Mouse (Mus musculus) stomach, embryonic 15.5 days (tissue): ENCODE results near the gene Zfp668. TPM values are rescaled to one million over a fixed set of nuclear protein-coding genes. Genes with fewer than 3 reads are reported as not detected.
"Not testable (repeated sequence)": the region's sequence is repeated elsewhere in the genome, so short reads cannot be mapped to it uniquely, and the experiment has no call there.

Experiments used
- ATAC-seq: fragments of 200-750 bp; cut with Nextera tagmentation; 2 replicates; pipeline ENCODE4 v1.8.0; 2017; ENCODE audit warnings: low read depth, moderate number of reproducible peaks, moderate TSS enrichment; ENCODE audit not compliant: insufficient read depth, low FRiP score
- H3K27ac ChIP-seq: fragments of 300-500 bp; sonication (generic); 2 replicates; pipeline ENCODE4 v1.5.1; 2015; ENCODE audit warnings: mild to moderate bottlenecking, inconsistent platforms
- H3K27me3 ChIP-seq: fragments of 300-500 bp; sonication (generic); replicated peaks from 2 replicates; pipeline ENCODE4 v1.6.1; 2015; ENCODE audit warnings: inconsistent platforms
- H3K36me3 ChIP-seq: fragments of 300-500 bp; sonication (generic); 2 replicates; pipeline ENCODE4 v1.6.1; 2015; ENCODE audit warnings: inconsistent platforms
- H3K4me1 ChIP-seq: fragments of 300-500 bp; sonication (generic); 2 replicates; pipeline ENCODE4 v1.6.1; 2015; ENCODE audit warnings: inconsistent platforms
- H3K4me2 ChIP-seq: fragments of 300-500 bp; sonication (generic); 2 replicates; pipeline ENCODE4 v1.6.1; 2015; ENCODE audit warnings: mild to moderate bottlenecking, inconsistent platforms
- H3K4me3 ChIP-seq: fragments of 300-500 bp; sonication (generic); replicated peaks from 2 replicates; pipeline ENCODE4 v1.5.1; 2015; ENCODE audit warnings: inconsistent platforms
- H3K9ac ChIP-seq: fragments of 300-500 bp; sonication (generic); 2 replicates; pipeline ENCODE4 v1.6.1; 2015; ENCODE audit warnings: inconsistent platforms
- H3K9me3 ChIP-seq: fragments of 300-500 bp; sonication (generic); 2 replicates; pipeline ENCODE4 v1.6.1; 2016; ENCODE audit warnings: inconsistent platforms
- WGBS: fragments of 180-500 bp; shearing (Covaris S2); methylation state at CpG from one replicate; pipeline ENCODE4 v1.1.7; 2015; 5-methylcytosine and 5-hydroxymethylcytosine counted together
- polyA plus RNA-seq: library from polyadenylated mRNA; unstranded; fragments of >200 nt; fragmentation: Nextera tagmentation; extraction: Ambion mirVana; gene quantifications from 2 replicates; pipeline ENCODE4 v1.2.1, GENCODE M21; 2015

Gene Zfp668
- polyA plus RNA-seq, 1 experiment from 2014 or later, result 16.7 TPM

GRCm38 (mm10) chr7:127908656-127909055 lies 32.0 kb upstream of the Zfp668 start:
- H3K36me3 ChIP-seq, result peaks cover 48% of the 10 kb centered on the region
- WGBS, result 83% methylated on average over 4 of the region's 4 CpGs

GRCm38 (mm10) chr7:127907939-127908338 lies 31.3 kb upstream of the Zfp668 start:
- Histone ChIP-seq H3K27ac (no peak overlapping the region), H3K9ac (no peak overlapping the region), H3K9me3 (no peaks in the 10 kb centered on the region), H3K4me3 (no peak overlapping the region), H3K4me2 (no peak overlapping the region), H3K4me1 (peaks cover 11% of the 10 kb centered on the region; the same call in 1 of the 2 replicates), H3K36me3 (peaks cover 48% of the 10 kb centered on the region), H3K27me3 (no peaks in the 10 kb centered on the region)
- 90% methylated on average over 12 of the region's 12 CpGs for WGBS
- ATAC-seq, result no peak

More at GRCm38 (mm10) chr7:127908656-127909055, 32.0 kb upstream of the Zfp668 start:
- no peak overlapping the region for H3K4me2 ChIP-seq
- ATAC-seq, result no peak
- no peaks in the 10 kb centered on the region for H3K9me3 ChIP-seq
- no peaks in the 10 kb centered on the region for H3K27me3 ChIP-seq
- H3K9ac ChIP-seq, result no peak overlapping the region
- no peak overlapping the region for H3K4me3 ChIP-seq
- no peak overlapping the region for H3K27ac ChIP-seq
- H3K4me1 ChIP-seq, result peaks cover 11% of the 10 kb centered on the region; the same call in 1 of the 2 replicates

DNA sequence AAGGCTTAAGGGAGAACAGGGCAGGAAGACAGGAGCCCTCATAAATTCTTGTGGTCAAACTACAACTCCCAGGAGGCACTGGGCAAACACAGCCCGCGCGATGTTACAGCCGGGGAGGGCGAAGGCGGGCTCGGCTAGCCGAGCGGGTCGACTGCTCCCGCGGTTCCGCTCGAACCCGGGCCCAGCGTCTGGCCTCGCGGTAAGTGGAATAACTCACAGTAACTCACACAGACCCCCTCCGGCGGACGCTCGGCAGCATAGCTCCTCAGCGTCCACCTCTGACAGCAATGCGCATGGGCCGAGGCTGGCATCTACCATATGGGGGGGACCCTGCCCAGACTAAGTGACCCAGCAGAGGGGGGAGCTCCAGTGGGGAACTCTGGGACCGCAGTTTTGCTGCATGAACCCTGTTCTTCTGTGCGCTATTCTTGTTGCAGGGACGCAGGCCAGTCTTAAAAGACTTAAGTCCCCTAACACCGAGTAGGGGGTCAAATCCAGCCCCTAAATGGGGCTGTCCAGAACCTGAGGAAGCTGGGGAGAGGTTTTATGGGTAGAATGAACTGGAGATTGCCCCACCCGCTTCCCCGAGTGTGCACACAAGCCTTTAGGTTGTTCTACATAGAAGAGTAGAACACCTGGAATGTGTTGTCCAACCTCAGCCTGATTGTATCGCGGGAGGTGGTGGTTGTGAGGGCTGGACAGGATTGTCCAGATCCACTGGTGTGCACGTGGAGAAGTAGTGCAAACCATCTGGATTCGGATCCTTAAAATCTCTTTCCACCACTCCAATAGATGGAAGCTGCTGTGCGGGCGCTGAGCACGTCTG lies 27.6 kb upstream of the Zfp668 start, which contains the start of gene Bckdk:
Gene Bckdk (plus strand): TSS at position 112 of the 826 bp plus-strand sequence.
- H3K36me3 ChIP-seq, result peaks cover 41% of the 10 kb centered on the region
- WGBS, result 6% methylated on average over 38 of the region's 38 CpGs
- peak within 1 kb of the TSS; percentile 84 for H3K4me3 ChIP-seq
- H3K27ac ChIP-seq, result peak within 1 kb of the TSS; percentile 89
- H3K9me3 ChIP-seq, result no peaks in the 10 kb centered on the region
- H3K4me2 ChIP-seq, result peak within 1 kb of the TSS; percentile 74
- no peaks in the 10 kb centered on the region for H3K27me3 ChIP-seq
- peak; percentile 89 for ATAC-seq
- peaks cover 8% of the 10 kb centered on the region; the same call in 1 of the 2 replicates for H3K4me1 ChIP-seq
- peak within 1 kb of the TSS; percentile 94 for H3K9ac ChIP-seq

DNA sequence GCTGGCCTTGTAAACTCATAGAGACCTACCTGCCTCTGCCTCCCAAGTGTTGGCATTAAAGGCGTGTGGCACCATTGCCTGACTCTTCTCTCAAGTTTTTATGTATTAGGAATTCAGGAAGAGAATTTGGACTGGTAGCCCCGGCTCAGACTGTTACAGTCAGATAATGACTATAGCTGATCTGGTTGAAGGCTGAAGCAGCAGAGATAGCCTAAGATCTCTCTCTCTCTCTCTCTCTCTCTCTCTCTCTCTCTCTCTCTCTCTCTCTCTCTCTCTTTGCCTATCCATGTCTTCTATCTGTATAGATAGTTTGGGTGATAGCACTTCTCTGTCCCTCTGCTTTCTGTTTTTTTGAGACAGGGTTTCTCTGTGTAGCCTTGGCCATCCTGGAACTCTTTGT lies 25.1 kb upstream of the Zfp668 start:
- 85% methylated on average over 2 of the region's 2 CpGs for whole genome bisulfite sequencing
- no peak for ATAC-seq
- Histone ChIP-seq H3K4me2 (no peak overlapping the region), H3K27ac (no peak overlapping the region), H3K9ac (no peak overlapping the region), H3K4me1 (peaks cover 8% of the 10 kb centered on the region; the same call in 1 of the 2 replicates), H3K27me3 (no peaks in the 10 kb centered on the region), H3K4me3 (no peak overlapping the region), H3K36me3 (peaks cover 17% of the 10 kb centered on the region), H3K9me3 (no peaks in the 10 kb centered on the region)

DNA sequence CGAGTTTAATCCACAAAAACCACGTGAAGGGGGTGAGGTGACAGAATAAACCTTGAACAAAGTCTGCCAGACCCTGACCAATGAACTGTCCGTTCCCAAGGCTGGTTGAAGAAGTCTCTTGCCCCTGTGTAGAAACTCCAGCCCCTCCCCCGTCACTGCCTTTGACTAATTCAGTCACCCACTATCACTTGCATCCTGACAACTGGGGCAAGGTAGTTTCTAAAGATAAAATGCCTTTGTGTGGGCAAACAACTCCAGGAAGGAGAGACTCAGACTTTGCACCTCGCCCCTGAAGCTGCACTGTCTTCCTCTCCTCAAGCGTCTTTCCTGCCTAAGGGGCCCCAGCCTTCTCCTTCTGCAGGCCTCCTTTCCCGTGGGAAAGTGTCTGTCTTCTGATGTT lies 23.4 kb upstream of the Zfp668 start:
- no peak overlapping the region for H3K4me3 ChIP-seq
- peaks cover under 1% of the 10 kb centered on the region; the same call in 1 of the 2 replicates for H3K36me3 ChIP-seq
- ATAC-seq, result no peak
- H3K4me2 ChIP-seq, result no peak overlapping the region
- H3K27ac ChIP-seq, result peak overlapping the region; percentile 71
- peaks cover 6% of the 10 kb centered on the region; the same call in 1 of the 2 replicates for H3K4me1 ChIP-seq
- H3K9me3 ChIP-seq, result no peaks in the 10 kb centered on the region
- 31% methylated on average over 7 of the region's 7 CpGs for WGBS
- H3K9ac ChIP-seq, result no peak overlapping the region
- no peaks in the 10 kb centered on the region for H3K27me3 ChIP-seq

GRCm38 (mm10) chr7:127898179-127898956 lies 21.7 kb upstream of the Zfp668 start:
- WGBS, result 31% methylated on average over 10 of the region's 10 CpGs
- H3K27ac ChIP-seq, result peak overlapping the region; percentile 71; the same call in 1 of the 2 replicates
- peaks cover 12% of the 10 kb centered on the region for H3K4me1 ChIP-seq
- H3K27me3 ChIP-seq, result no peaks in the 10 kb centered on the region
- H3K4me3 ChIP-seq, result no peak overlapping the region
- no peak for ATAC-seq
- H3K4me2 ChIP-seq, result no peak overlapping the region
- no peaks in the 10 kb centered on the region for H3K9me3 ChIP-seq
- H3K9ac ChIP-seq, result no peak overlapping the region
- H3K36me3 ChIP-seq, result 0 out of 2 replicates have a peak, but pooled peaks cover 6% of the 10 kb centered on the region

- 88% methylated on average over 7 of the region's 7 CpGs for WGBS
- H3K4me1 ChIP-seq, result peaks cover 12% of the 10 kb centered on the region
- no peak overlapping the region for H3K27ac ChIP-seq
- H3K4me3 ChIP-seq, result no peak overlapping the region
- ATAC-seq, result no peak
- no peaks in the 10 kb centered on the region for H3K27me3 ChIP-seq
- H3K36me3 ChIP-seq, result peaks cover 13% of the 10 kb centered on the region
- H3K4me2 ChIP-seq, result no peak overlapping the region
- no peaks in the 10 kb centered on the region for H3K9me3 ChIP-seq
- no peak overlapping the region for H3K9ac ChIP-seq
Observed at GRCm38 (mm10) chr7:127897542-127897941, 20.9 kb upstream of the Zfp668 start.

- no peak overlapping the region for H3K4me3 ChIP-seq
- H3K27ac ChIP-seq, result no peak overlapping the region
- no peak overlapping the region for H3K4me2 ChIP-seq
- 57% methylated on average over 13 of the region's 13 CpGs for WGBS
- no peaks in the 10 kb centered on the region for H3K9me3 ChIP-seq
- ATAC-seq, result no peak
- no peak overlapping the region for H3K9ac ChIP-seq
- H3K4me1 ChIP-seq, result peaks cover 12% of the 10 kb centered on the region
- peaks cover 13% of the 10 kb centered on the region for H3K36me3 ChIP-seq
- H3K27me3 ChIP-seq, result no peaks in the 10 kb centered on the region
Observed at GRCm38 (mm10) chr7:127896384-127896783, 19.8 kb upstream of the Zfp668 start.

DNA sequence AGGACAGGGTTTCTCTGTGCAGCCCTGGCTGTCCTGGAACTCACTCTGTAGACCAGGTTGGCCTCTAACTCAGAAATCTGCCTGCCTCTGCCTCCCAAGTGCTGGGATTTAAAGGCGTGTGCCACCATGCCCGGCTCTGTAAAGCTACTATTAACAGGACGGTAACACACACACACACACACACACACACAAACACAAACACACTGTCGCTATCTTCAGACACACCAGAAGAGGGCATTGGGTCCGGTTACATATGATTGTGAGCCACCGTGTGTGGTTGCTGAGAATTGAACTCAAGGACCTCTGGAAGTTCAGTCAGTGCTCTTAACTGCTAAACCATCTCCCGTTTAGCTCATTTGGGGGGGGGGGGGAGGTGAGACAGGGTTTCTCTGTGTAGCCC lies 19.3 kb upstream of the Zfp668 start:
- 62% methylated on average over 7 of the region's 7 CpGs for WGBS
- H3K27me3 ChIP-seq, ATAC-seq, H3K9ac ChIP-seq, H3K9me3 ChIP-seq: not testable (repeated sequence)
- Histone ChIP-seq H3K4me1 (peaks cover 12% of the 10 kb centered on the region), H3K36me3 (peaks cover 13% of the 10 kb centered on the region), H3K27ac (peak overlapping the region; percentile 22; the same call in 1 of the 2 replicates), H3K4me3 (peak overlapping the region; percentile 74), H3K4me2 (peak overlapping the region; percentile 85)

GRCm38 (mm10) chr7:127895442-127895841 lies 18.8 kb upstream of the Zfp668 start, which contains the start of the genes Gm21974 and Vkorc1:
Gene Gm21974, minus strand, starts transcription at chr7:127895454.
Gene Vkorc1, minus strand, starts transcription at chr7:127895617.
- under 1% methylated on average over 26 of the region's 26 CpGs for WGBS
- H3K4me3 ChIP-seq, result peak within 1 kb of the TSS; percentile 74
- H3K4me2 ChIP-seq, result peak within 1 kb of the TSS; percentile 85
- H3K27ac ChIP-seq, result peak within 1 kb of the TSS; percentile 88
- no peaks in the 10 kb centered on the region for H3K9me3 ChIP-seq
- H3K9ac ChIP-seq, result peak within 1 kb of the TSS; percentile 61
- ATAC-seq, result peak; percentile 95
- H3K4me1 ChIP-seq, result peaks cover 12% of the 10 kb centered on the region
- no peaks in the 10 kb centered on the region for H3K27me3 ChIP-seq
- H3K36me3 ChIP-seq, result peaks cover 13% of the 10 kb centered on the region

DNA sequence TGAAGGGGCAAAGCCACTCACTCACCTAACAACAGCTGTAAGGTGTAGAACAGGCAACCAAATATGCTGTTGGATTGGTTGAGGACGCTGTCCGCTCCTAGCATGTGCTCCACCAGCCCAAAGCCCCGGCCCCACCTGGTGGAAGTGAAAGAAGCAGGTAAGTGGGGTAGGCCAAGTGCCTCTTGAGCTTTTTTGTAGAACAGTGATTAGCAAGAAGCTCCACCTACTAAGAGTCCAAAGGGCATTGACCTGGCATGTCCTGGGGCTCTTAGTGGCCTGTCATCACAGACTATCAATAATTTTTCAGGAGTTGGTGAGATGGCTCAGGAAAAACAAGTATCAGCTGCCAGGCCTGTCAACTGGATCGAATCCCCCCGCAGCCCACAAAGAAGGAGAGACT lies 17.9 kb upstream of the Zfp668 start:
- Histone ChIP-seq H3K9ac (peak overlapping the region; percentile 61; the same call in 1 of the 2 replicates), H3K27ac (peak overlapping the region; percentile 88; the same call in 1 of the 2 replicates), H3K36me3 (peaks cover 17% of the 10 kb centered on the region), H3K9me3 (no peaks in the 10 kb centered on the region), H3K4me2 (peak overlapping the region; percentile 85), H3K27me3 (no peaks in the 10 kb centered on the region), H3K4me3 (peak overlapping the region; percentile 74), H3K4me1 (peaks cover 12% of the 10 kb centered on the region)
- WGBS, result 72% methylated on average over 5 of the region's 5 CpGs
- ATAC-seq, result no peak
